Mouse (Mus musculus): ENCODE results near the gene Enox1.
A peak's percentile ranks its signal among the peaks of the same experiment; 100 is the strongest.
"Not testable (repeated sequence)": the region's sequence is repeated elsewhere in the genome, so short reads cannot be mapped to it uniquely, and the experiment has no call there.

Enox1 gene

DNA sequence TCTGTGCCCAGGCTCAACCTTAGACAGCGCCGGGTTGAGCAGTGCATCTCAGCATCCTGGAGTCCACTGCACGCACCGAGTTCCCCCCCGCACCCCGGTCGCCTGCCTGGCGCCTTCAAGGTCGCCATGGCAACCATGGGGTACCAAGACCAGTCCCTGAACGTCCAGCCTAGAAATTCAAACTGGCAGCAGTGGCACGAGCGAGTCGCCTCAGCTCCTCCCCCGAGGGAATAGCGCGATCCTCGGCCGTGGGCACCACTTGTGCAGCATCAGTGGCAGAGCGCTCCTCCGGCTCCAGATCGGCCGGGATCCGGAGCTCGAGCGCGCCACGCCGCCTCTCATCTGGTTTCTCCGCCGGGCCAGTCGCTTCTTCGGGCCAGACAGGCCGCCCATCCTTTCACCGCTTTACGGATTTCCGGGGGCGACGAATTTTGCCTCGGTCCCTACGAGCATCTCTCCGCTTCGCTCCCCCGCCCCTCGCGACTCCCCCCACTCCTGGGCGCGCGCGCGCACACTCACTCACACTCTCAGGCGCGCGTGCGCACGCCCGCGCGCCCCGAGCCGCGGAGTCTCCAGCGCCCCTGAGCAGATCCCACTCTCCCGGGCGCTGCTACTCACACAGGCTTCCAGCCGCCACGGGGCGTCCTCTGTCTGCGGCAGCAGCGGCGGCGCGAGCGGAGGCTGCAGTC lies at the start of gene Enox1:
TSS of gene Enox1 (plus strand) at position 542 of the 689 bp plus-strand sequence.
- DNase-seq = no peak

DNA sequence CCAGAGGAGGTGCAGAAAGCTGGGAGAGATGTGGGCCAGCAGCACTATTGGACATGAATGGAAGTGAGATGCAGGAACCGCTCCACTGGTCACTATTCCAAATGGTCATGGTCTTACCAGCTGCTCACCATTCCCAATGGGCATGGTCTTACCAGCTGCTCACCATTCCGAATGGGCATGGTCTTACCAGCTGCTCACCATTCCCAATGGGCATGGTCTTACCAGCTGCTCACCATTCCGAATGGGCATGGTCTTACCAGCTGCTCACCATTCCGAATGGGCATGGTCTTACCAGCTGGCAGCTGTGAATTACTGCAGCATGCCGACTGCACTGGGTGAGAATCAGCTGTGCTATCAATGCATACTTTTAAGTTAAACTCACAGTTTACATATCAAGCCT lies 45.9 kb upstream of the Enox1 start:
- DNase-seq = not testable (repeated sequence)

DNA sequence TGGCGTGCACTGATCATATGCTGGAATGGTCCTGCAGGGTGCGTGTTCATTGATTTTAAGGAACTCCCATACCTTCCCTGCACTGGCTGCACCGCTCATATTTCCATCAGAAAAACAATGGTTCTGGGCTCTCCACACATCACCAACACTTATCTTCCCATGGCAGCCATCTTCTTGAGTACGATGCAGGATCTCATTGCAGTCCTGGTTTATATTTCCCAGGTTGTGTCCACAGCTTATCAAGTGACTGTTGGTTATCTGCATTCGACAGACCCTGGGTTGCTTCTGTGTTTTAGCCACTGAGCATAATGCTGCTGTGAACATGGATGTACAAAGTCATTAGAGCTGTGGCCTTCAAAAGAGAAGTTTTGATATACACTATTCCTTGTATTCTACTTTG lies 26.0 kb upstream of the Enox1 start:
- no peak for DNase-seq

DNA sequence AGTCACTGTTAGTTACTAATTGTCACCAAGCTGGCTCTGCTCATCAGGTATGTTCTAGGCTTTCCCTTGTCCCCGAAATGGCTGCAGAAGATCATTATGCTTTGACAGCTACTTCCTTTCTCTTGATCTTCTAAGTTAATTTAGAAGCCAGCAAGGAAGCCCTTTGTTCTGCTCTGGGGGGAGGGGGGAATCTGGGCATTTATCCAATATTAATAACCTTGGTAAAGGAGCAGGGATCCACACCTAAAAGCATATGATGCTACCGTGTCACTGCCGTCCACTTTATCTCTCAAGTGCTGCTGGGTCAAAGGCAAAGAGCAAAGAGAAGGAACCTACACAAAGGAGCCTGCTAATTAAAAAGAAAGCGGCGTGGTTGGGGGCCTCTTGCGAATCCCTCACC lies 19.6 kb upstream of the Enox1 start:
- DNase-seq = no peak

DNA sequence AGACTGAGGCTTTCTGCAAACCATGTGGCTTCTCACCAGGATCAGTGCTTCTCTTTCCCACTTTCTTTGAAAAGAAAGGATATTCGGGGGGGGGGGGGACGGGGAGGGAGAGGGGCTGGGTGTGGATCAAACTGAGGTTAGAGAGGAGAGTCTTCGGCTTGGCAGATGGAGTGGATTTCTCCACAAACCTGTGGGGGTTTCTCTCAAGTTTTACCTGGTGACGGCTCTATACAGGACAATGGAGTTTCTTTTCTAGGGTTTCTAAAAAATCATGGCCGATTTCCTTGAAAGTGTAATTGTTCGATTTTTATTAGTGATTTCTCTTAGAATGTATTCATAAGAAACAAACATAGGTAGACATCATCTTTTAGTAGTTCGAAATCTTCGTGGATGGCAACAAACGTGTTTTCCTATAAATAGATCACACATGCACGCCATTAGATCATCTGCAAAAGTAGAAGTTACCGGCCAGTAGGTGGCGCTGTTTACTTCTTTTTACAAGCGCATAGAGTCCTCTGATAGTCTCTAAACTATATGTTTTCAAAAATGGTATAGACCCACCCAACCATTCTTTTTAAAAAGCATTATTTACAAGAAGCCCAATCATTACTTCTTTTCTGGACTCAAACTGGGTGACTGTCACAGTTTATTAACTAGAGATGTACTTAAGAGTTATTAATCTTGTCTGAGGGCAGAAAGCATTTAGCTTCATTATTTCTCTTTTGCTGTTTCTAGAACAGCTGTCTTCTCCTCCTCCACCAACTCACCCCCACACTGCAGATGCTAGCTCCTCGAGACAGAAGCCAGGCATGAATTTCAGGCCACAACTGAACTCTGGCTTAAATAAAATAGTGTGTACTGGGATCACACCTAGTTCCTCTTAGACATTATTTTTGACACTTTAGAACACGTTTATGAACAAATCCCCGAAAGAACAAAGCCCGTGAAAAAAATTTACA lies 15.0 kb upstream of the Enox1 start:
- DNase-seq = peak; percentile 78

DNA sequence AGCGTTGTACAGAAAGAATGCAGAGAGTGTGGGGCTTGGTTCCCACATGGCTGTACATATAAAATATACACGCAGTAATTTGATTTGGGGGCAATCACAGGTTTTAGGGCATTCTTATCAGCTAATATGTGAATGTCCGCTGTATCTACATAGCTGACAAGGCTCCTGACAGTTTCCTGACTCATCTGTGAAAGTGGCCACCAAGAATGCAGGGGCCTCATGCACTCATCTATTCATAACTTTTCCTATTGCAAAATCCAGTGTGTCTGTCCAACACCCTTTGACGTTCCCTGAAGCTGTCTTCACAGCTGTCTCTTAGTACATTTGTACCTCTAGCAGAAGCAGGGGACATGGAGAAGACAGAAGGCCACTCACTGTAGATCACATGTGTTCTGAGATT lies 11.5 kb upstream of the Enox1 start:
- DNase-seq = no peak

DNA sequence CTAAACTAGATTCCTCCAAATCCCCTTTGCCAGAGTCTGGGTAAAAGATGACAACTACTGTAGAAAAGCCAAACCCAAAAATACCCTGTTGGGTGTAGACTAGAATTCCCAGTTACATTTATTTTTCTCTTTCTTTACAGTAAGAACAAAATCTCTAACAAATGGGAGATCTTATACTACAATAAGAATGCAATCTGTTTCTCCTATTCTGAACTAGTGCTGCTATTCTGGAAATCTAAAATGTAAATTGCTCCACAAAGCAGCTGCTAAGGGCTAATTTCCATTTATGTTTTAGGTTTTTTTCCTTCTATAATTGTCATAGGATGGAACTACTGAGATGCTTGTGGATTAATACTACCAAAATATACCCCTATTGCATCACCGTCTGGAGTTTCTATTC lies 8.9 kb upstream of the Enox1 start:
- no peak for DNase-seq

DNA sequence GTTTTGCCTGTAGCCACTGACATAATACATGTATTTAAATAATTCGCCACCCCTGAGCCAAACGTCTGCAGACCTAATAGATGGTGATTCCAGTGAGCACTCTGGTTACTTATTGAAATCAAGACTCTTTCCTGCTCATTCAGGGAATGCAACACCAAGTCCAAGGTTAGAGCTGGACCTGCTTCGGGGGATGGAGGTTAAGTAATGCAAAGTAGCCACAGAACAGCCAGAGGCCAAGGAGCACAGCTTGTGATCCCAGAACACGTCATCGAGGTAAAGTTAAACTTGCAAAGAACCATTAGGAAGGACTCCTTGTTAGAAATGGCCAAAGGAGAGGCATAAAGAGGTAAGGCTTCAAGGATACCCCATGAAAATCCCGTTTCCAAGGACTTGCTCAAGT lies 6.0 kb upstream of the Enox1 start:
- peak; percentile 58 for DNase-seq

DNA sequence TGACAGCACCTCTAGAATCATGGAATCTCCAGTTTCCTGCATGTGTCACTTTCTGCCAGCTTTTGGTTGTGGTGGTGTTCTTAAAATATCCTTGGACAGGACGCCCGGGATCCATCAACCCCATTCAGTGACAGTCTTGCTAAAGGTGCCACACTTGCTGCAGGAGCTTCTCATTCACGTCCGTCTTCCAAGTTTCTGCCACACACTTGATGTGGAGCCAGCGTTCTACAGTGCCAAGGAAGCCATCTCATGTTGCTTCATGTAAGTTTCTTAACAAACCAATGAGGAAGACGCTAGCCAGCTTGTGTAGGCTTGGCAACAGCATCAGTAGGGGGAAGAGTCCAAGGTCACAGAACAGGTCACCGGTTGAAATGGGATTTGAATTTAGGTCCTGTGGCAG lies 5.1 kb upstream of the Enox1 start:
- no peak for DNase-seq

DNA sequence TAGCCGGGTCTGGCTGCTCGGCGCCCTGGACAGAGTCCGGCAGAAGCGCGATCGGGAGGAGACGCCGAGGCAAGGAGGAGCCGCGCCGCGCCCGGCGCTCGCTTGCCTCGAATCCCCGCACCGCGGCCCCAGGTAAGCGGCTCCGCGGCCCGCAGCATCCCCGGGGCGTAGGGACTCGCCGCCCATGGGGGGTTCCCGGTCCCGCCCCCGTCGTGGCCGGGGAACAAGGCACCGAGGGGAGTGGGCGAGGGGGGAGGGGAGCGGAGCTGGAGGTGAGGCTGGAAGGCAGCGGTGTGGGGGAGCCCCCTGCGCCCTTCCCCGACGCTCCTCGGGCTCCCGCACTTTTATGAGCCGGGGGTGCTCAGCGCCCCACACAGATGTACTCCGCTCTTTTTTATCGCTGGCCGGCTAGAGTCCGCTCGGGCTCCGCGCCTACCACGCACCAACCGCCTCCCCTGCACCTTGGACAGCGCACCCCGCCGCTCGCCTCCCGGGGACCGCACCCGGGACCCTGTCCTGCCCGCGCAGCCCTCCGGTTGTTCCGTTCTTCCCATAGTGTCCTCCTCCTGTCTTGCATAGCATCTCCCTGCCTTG lies 445 bp downstream of the Enox1 start:
- no peak for DNase-seq

DNA sequence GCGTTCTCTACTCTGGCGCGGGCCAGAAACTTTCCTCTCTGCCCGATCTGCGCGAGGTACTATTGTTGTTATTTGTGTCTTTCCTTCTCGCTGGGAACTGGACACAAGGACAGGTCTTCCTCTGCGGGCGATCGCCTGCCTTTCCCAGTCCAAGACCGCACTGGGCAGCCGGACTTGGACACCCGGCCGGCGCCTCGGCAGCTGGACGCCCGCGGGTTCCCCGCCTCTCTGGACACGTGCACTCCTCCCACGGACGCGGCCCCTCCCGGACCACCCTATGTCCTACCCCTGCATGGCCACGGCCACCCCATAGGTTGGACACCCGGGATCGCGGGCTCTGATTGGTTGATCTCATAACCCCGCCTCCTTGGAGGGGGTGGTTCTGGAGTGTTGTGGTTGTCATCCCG lies 945 bp downstream of the Enox1 start:
- peak; percentile 25 for DNase-seq

DNA sequence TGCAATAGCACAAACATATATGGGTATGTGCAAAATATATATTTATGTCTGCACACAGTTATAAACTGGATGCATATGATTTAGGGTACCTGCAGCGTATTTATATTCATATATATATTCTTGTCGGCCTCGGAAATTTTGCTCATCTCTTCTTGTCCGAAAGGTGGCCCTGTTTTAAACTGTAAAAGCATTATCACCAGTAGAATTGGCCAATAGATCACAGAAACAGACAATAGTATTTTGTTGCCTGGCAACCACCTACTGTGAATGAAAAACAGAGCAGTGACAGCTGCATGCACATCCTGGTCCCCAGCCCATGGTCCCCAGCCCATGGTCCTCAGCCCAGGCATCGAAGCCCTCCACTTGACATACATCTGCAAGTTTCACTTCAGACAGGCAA lies 2.8 kb downstream of the Enox1 start:
- DNase-seq = no peak

DNA sequence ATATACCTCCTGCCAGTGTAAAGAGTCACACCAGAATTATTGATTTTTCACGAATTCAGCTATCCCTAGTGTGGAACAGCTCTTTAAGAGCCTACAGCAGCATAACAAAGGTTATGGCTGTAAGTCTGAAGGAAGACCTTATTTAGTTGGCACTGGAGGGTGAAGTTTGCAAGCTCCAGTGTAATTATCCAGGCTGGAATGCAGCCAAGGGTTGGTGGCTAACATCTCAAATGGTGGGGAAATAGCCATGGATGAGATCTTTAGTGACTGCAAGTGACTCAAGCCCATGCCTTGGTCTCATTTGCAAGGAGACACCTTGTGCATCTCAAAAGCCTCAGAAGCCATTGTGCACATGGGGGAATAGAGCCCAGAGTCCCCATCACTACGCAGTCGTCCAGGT lies 5.9 kb downstream of the Enox1 start:
- DNase-seq = no peak

DNA sequence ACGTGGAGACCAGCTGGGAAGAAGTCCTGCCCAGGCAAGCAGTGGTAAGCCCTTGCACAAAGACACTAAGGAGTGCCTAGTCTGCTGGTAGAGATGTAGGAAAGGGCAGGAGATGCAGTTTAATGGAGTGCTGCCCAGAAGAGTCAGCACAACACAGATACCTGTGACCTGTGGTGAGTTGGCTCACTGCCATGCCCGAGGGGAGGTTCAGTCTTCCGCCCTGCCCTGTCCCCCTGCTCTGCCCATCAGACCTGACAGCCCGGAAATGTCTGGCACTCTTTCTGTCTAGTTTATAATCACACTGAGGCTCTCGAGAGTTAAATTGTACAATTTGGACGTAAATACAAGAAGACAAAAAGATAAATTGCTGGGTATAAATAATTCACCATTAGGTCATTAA lies 7.8 kb downstream of the Enox1 start:
- DNase-seq = no peak

DNA sequence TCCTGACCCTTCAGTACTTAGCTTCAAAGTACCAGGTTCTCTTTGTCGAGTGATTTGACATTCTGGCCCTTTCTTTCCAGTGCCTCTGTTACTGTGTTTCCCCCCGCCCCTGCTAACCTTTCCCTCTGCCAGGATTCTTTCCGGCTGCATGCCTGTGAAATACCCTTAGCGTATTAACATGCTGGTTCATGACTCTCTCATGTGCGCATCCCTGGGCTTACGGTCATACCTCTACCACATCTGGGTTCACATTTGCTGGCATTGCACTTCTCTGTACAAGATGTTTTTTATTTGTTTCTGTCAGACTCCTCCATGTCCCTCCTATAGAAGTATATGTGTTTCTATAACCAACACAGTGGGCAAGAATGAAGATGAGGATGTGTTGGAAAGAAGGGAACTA lies 11.6 kb downstream of the Enox1 start:
- DNase-seq = no peak

DNA sequence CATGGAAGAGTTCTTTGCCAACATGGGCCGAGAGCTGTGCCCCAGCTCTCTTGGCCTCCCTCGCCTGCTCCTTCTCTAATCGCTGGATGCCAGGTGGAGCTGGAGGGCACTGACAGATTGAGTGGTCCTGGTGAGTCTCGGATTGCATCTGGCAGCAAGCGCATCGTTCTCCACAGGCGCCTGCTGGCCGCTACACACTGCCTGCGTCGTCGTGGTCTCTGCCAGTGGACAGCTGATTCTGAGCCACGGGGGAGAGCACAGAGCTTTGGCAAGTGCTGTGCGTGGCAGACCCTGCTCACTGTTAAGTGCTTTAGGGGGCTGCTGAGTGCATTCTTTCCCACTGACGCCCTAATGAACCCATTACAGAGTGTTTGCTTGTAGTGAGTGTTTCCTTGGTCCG lies 17.9 kb downstream of the Enox1 start:
- DNase-seq = no peak

DNA sequence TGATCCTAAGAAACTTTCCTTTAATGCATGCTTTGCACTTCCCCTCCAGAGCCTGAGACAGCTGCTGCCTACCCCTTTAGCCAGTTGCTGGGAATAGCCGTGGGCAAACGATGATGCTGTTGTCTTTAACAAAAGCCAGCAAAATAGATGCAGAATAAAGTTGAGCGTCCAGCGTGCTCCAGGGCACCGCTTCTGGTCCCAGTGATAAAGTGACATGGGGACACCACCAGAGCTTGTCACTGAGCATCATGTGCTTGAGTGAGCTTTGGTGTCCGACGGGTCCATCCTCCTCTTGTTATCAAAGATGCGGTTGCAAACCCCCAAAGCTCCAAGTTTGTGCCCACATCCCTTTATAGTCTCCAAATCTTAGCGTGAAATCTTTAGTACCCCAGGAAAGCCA lies 18.4 kb downstream of the Enox1 start:
- DNase-seq = no peak

DNA sequence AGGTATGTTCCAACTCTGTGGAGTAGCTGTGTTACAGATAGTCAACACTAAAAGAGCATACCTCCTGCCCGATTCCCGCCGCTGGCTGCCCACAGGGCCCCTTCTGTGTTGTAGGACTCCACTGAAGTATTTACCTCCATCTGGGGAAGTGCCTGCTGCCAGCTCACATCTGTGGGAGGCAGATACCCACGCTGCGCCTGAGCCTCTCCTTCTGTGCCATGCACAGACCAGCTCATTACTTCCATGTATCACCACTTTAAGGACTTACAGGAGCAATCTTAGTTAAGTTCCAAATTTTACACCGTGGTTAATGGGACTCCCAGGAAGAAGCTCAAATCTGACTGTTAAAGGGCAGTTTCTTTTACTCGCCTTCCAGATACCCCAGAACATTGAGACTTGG lies 23.7 kb downstream of the Enox1 start:
- no peak for DNase-seq

DNA sequence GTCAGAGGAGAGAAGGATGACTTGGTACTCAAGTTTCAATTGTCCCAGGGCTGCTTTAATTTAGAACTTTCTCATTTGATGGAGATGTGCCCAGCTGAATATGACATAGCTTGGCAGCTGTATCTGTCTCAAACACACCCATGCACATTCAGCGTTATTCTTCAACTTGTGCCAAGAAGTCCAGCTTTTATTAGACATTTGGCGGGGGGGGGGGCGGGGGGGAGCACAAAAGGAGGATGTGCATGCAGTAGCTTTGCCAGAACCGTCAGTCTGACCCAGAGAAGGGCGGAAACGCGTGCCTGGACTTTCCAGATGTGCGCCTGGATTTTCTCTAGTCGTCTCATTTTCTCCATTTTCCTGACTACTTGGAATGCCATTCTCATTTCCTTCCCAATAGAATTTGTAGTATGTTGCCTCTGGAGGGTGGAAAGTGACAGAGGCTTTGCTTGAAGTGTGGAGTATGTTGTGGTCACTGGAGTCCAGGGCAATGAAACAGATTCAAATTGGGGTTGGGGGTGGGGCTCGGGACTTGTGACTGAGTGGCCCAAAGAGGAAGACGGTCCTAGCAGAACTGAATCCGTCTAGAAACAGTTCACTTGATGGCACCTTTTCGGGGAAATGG lies 24.3 kb downstream of the Enox1 start:
- DNase-seq = no peak

DNA sequence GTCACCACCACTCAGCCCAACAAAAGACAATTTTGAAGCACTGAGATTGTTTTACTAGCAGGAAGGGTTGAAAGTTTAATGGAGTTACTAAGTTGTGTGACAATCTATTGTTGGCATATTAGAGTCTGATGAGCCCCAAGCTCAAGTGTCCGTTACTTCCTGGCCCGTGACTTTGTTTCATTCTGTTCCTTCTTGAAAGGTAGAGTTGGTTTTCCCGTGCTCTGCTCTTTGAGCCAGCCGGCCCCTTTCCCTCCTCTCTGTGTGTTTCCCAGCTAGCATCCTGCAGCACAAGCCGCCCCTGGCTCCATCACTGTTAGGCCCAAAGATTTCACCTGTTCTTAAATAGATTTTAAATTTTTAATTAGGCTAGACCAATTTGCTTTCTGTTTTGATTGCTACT lies 26.9 kb downstream of the Enox1 start:
- no peak for DNase-seq

DNA sequence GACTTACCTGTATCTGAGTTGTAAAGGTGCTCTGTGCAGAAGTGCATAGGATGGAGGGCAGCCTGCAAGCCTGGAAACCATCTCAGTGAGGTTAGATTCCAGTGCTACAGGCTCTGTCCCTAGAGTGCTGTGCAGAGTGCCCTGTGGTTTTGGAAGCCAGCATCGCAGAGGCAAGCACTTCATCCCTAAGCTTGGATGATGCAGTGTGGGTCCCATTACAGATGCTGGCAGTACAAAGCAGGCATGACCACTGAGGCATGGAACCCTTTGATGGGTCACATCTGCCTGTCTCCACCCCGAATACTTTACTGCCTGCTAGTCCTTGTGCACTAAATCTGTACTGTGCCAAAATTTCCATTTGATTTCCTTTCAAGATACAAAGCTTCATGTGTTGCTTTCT lies 33.6 kb downstream of the Enox1 start:
- no peak for DNase-seq

DNA sequence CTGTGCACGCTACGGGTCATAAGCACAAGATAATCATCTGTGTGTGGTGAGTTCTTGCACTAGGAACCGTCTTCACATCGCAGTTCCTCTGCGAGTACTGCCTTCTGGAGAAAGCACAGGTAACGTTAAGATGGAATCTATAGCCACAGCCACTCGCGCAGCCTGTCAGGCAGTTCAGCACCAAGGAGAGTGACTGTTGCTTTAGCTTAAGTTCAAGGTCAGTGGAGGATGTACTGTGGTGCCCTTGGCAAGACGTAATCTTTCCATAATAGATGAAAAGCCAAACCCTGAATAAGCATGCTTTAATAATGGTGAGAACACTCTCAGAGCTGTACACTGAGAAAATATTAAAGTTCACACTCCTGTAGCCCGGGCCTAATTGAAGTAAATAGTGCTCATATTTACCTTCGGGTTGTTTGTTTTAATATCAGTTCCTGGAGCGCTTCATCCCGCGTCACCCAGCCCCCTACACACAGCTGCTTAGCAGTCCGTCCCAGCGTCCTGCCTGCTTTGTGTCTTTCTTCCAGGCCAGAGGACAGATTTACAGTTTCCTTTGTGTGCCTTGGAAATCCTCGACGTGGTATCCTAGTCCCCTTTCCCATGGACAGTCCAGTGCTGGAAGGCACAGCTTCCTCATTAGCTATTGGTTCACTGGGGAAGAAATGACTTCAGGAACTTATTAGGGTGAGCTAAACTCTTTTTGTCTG lies 38.9 kb downstream of the Enox1 start:
- no peak for DNase-seq

DNA sequence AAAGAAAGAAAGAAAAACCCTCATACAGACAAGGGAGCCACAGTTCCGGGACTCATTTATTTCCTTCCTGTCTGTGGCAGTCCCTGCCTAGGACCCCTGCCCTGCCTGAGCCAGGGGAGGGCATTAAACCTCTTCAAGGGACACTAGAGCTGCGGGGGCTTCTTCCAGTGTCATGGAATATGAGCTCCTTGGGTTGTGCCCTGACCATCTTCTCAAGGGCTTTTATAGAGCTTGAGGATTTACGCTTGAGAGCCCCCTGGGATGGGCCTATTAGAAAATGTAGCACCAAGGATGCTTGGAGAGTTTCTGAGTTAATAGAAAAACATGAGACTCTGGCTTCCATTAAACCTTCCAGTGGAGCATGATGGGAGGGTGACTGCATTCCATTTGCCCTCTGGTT lies 39.7 kb downstream of the Enox1 start:
- DNase-seq = no peak

Measured in kidney, adult 9 months (tissue).